Mouse (Mus musculus) bone marrow, adult 2 months (tissue): Measurements from ENCODE around the gene Dirc2.

Experiments
- CTCF ChIP-seq: fragments of 200-500 bp; IDR thresholded peaks from 2 replicates; pipeline ENCODE4 v1.5.1; 2011; ENCODE audit warnings: low read length, control low read depth; ENCODE audit not compliant: control insufficient read depth, insufficient read depth
- POLR2A ChIP-seq: fragments of 200-500 bp; IDR thresholded peaks from 2 replicates; pipeline ENCODE4 v1.6.1; 2011; ENCODE audit warnings: low read depth, mild to moderate bottlenecking, control low read depth, low read length, borderline replicate concordance; ENCODE audit not compliant: control insufficient read depth

- TF ChIP-seq CTCF (no peak), POLR2A (no peak; the same call in 1 of the 2 replicates)
These were observed at the start of gene Dirc2 for GRCm38 (mm10) chr16:35768785-35769642.
